Mouse (Mus musculus): ENCODE measurements around the gene Cdc25a. TPM values are rescaled to one million over a fixed set of nuclear protein-coding genes. Genes with fewer than 3 reads are reported as not detected.
A peak's percentile ranks its signal among the peaks of the same experiment; 100 is the strongest.

Cdc25a gene
- polyA plus RNA-seq (2015; fragmentation: Nextera tagmentation; extraction: Ambion mirVana) = 12.4 and 14.7 TPM in 2 replicates

DNA sequence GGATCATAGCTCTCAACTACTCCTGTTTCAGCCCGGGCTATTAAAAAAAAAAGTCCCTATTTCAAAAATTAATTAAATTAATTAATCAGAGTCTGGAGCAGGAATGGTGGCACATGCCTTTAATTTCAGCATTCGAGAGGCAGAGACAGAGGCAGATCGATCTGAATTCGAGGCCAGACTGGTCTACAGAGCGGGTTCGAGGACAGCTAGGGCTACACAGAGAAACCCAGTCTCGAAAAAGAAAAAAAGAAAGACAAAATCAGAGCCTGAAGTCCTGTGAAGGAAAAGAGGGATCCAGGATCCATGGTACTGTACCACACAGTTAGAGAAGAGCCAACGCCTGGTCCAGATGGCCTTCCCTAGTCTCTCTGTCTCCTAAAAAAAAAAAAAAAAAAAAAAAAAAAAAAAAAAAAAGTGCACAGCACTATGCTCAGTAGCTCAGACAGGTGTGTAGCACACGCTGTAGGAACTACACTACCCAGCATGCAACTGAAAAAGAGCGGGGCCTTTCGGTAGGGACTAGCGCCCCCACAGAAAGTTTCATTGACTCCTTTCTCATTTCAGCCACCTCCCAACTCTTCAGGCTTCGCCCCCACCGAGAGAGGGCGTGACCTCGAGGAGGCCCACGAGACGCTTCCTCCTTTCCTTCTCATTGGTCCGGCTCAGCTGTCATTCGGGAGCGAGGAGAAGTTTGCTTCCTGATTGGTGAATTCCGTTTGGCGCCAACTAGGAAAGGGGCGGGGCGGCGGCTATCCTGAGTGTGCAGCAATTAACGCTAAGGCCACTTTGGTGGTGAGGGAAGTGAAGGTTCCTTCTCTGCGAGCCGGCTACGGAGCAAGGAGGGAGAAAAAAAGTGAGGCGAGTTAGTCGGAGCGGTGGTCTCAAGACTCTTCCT lies at the start of gene Cdc25a:
Cdc25a (plus strand) TSS at position 783 of the 895 bp plus-strand sequence.
- Histone ChIP-seq H3K27me3 (replicated peaks) (no peaks in the 10 kb centered on the region), H3K4me3 (peak within 1 kb of the TSS; percentile 94), H3K36me3 (replicated peaks) (no peaks in the 10 kb centered on the region; the same call in 1 of the 2 replicates), H3K9me3 (no peaks in the 10 kb centered on the region), H3K4me1 (peaks cover 18% of the 10 kb centered on the region), H3K9ac (peak within 1 kb of the TSS; percentile 61), H3K27ac (peak within 1 kb of the TSS; percentile 78), H3K4me2 (peak within 1 kb of the TSS; percentile 68)
- 8% methylated on average over 33 of the region's 33 CpGs for WGBS
- peak; percentile 94 for ATAC-seq (replicated peaks)

DNA sequence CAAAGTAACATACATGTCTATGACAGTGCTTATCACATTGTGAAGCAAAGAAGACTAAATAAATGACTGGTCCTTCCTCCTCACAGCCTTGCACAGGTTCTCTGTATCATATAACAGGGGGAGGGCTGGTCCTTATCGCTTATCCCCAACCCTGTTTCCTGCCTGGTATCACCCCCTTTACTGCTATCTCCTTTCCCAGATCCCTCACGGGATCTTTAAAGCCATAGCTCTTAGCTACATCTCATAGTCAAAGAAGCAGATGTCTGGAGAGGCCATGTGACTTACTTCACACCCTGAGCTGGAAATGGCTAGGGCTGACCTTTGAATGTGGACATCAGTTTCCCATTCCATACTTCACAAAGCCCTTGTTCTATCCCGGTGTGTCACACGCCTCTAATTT lies 49.6 kb upstream of the Cdc25a start:
- Histone ChIP-seq H3K4me2 (no peak overlapping the region), H3K9me3 (no peaks in the 10 kb centered on the region), H3K27ac (no peak overlapping the region), H3K36me3 (replicated peaks) (no peaks in the 10 kb centered on the region), H3K27me3 (replicated peaks) (no peaks in the 10 kb centered on the region), H3K9ac (no peak overlapping the region), H3K4me1 (no peaks in the 10 kb centered on the region), H3K4me3 (no peak overlapping the region)
- no peak for ATAC-seq (replicated peaks)
- WGBS = 72% methylated on average over 4 of the region's 4 CpGs

DNA sequence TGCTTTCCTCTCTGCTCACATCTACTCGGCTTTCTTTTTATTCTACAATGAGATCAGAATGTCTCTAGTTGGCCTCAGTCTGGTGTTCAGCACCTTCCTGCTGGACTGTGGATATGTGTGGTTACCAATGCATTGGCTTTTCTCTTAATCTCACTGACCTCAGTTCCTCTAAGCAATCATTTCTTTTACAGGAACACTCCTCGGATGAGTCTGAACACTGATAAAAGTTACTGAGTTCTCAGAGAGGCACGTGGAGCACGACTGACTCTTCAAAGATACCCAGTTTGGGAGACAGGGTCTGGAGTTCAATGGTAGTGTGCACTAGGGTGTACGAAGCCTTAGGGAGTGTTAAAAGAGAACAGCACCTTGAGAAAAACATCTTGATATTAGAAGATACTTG lies 49.2 kb upstream of the Cdc25a start:
- Histone ChIP-seq H3K4me2 (no peak overlapping the region), H3K4me3 (no peak overlapping the region), H3K27me3 (replicated peaks) (no peaks in the 10 kb centered on the region), H3K27ac (no peak overlapping the region), H3K9me3 (no peaks in the 10 kb centered on the region), H3K36me3 (replicated peaks) (no peaks in the 10 kb centered on the region), H3K9ac (no peak overlapping the region), H3K4me1 (no peaks in the 10 kb centered on the region)
- WGBS = 82% methylated on average over 5 of the region's 5 CpGs
- ATAC-seq (replicated peaks) = no peak

DNA sequence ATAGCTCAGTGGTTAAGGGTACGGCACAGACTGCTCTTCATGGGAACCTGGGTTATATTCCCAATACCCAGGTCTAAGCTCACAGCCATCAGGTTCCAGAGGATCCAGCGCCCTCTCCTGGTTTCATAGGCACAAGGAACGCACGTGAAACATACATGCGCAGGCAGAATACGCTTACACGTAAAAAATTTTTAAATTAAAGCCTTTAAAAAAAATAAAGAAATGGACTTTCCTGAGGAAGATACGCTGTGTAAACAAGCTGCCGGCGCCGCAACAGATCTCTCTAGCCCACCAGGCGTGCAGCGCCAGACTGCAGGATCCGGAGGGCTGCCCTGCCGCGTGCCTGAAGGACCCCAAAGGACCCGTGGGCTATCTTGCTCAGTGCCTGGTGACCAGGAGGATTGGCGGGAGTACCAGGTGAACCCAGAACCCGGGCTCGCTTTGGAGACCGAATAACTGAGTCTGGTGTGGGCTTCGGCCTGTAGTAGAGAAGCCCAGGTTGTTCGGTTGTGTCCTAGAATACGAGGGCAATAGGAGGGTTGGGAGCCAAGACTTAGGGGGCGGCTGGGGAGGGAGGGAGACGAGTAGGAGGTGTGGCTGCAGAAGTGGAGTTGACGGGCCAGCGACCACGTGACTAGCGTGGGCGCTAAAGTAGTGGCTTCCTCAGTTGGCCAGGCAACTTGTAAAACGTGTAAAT lies 42.8 kb upstream of the Cdc25a start, which contains the start of gene Nme6:
Nme6 (plus strand) TSS at position 359 of the 697 bp plus-strand sequence.
- Histone ChIP-seq H3K36me3 (replicated peaks) (peaks cover 1% of the 10 kb centered on the region; the same call in 1 of the 2 replicates), H3K4me3 (peak within 1 kb of the TSS; percentile 56), H3K4me1 (peaks cover 14% of the 10 kb centered on the region), H3K4me2 (peak within 1 kb of the TSS; percentile 86), H3K9ac (peak within 1 kb of the TSS; percentile 53), H3K27me3 (replicated peaks) (no peaks in the 10 kb centered on the region), H3K27ac (peak within 1 kb of the TSS; percentile 83), H3K9me3 (no peaks in the 10 kb centered on the region)
- under 1% methylated on average over 32 of the region's 32 CpGs for WGBS
- peak; percentile 98 for ATAC-seq (replicated peaks)

DNA sequence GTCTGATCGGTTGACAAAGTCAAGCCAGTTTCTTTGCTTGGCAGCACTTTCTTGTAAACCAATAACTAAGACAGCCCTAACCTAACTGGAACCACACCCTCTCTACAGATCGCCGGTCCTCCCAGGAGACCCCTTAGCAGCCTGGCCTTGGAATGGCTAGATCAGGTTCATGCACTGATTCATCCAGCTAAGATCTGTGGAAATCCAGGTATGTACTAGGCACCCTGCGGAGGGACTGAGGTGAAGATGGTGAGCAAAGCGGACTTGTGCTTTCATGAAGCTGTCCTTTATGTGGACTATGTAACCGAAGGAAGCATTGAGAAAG lies 42.3 kb upstream of the Cdc25a start:
- H3K27me3 ChIP-seq (replicated peaks) = no peaks in the 10 kb centered on the region
- H3K36me3 ChIP-seq (replicated peaks) = peaks cover 4% of the 10 kb centered on the region; the same call in 1 of the 2 replicates
- peak overlapping the region; percentile 83 for H3K27ac ChIP-seq
- peak overlapping the region; percentile 56 for H3K4me3 ChIP-seq
- 13% methylated on average over 6 of the region's 6 CpGs for WGBS
- peak; percentile 71 for ATAC-seq (replicated peaks)
- peaks cover 14% of the 10 kb centered on the region for H3K4me1 ChIP-seq
- peak overlapping the region; percentile 86 for H3K4me2 ChIP-seq
- no peaks in the 10 kb centered on the region for H3K9me3 ChIP-seq
- H3K9ac ChIP-seq = peak overlapping the region; percentile 53

DNA sequence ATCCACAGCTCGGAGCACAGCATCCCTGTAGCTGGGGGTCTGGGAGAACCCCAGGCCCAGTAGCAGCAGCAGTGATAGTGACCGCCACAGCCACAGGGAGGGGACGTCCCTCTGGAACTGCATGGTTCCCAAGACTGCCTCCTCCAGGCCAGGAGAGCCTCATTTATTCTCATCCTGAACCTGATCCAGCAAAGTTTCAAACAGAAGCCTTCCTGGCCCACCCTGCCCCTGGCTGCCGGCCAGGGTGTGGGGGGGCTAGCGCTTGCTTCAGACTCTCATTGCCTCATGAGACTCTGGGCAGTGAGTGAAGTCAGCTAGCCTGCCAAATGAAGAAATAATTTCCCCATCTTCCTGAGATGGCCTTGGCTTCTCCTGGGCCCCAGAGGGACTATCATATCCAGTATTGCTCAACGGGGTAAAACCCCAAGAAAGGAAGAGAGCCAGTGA lies 26.0 kb upstream of the Cdc25a start, which contains the start of gene Camp:
Camp (minus strand) TSS at position 306 of the 447 bp plus-strand sequence.
- H3K27me3 ChIP-seq (replicated peaks) = no peaks in the 10 kb centered on the region
- no peaks in the 10 kb centered on the region for H3K36me3 ChIP-seq (replicated peaks)
- 76% methylated on average over 6 of the region's 6 CpGs for WGBS
- H3K4me2 ChIP-seq = no peak within 1 kb of the TSS
- no peak within 1 kb of the TSS for H3K27ac ChIP-seq
- no peaks in the 10 kb centered on the region for H3K4me1 ChIP-seq
- H3K9me3 ChIP-seq = no peaks in the 10 kb centered on the region
- H3K4me3 ChIP-seq = no peak within 1 kb of the TSS
- ATAC-seq (replicated peaks) = no peak
- no peak within 1 kb of the TSS for H3K9ac ChIP-seq

DNA sequence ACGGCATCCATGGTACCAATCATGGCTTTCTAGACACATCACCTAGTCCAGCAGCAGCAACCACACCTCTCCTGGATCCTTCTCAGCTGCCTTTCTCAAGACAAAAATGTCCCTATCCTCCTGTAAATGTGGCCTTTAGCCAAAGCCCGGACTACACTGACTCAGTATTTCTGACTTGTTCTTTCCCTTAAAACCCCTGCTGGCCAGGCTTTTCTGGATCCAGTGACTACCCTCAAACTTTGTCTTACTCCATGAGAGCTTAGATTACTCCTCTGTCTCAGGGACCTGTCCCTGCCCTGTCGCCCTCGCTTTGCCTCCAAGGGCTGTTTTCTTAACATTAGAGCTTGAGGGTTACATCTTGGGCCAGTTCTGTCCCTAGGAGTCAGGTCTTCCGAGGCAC lies 25.3 kb upstream of the Cdc25a start:
- Histone ChIP-seq H3K9me3 (no peaks in the 10 kb centered on the region), H3K4me1 (no peaks in the 10 kb centered on the region), H3K4me3 (no peak overlapping the region), H3K27me3 (replicated peaks) (no peaks in the 10 kb centered on the region), H3K36me3 (replicated peaks) (no peaks in the 10 kb centered on the region), H3K9ac (no peak overlapping the region), H3K4me2 (no peak overlapping the region), H3K27ac (no peak overlapping the region)
- no peak for ATAC-seq (replicated peaks)
- WGBS = 92% methylated on average over 5 of the region's 5 CpGs

DNA sequence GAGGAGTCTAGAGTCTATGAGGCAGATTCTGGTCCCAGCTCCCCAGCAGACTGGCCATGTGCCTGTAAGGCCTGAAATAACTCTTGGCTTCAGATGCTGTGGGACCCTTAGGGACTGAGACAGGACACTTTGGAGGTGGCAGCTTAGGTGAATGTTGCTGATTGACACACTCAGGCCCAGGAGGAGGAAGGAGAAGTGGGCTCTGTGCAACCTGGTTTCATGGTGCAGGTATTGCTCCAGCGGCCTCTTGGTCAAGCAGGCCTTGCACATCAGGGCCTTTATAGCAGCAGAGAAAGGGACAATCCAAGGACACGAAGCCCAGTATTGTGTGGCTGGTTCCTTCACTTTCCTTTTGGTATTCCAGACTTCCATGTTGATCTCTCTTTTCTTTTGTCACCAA lies 21.0 kb upstream of the Cdc25a start:
- H3K4me3 ChIP-seq = no peak overlapping the region
- no peaks in the 10 kb centered on the region for H3K36me3 ChIP-seq (replicated peaks)
- no peaks in the 10 kb centered on the region for H3K27me3 ChIP-seq (replicated peaks)
- no peaks in the 10 kb centered on the region for H3K4me1 ChIP-seq
- ATAC-seq (replicated peaks) = no peak
- no peak overlapping the region for H3K27ac ChIP-seq
- no peaks in the 10 kb centered on the region for H3K9me3 ChIP-seq
- no peak overlapping the region for H3K9ac ChIP-seq
- no peak overlapping the region for H3K4me2 ChIP-seq
- WGBS = 77% methylated on average over 2 of the region's 2 CpGs

DNA sequence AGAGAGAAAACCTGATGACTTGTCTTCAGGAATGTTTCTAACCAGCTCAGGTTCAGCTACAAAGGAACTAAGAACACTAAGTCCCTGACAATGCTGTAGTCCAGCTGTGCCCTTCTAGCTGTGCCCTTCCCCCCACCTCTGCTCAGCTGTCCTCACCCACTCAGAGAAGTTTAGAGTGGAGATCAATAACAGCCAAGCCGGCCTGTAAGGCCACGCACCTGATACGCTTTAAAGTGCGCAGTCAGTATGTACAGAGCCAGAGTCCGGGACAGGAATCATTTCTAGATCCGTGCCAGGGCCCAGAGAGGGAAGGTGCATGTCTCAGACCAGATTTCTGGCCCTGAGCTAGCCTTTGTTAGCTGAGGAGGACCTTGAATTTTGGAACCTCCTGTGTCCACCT lies 19.4 kb upstream of the Cdc25a start:
- Histone ChIP-seq H3K27ac (no peak overlapping the region), H3K4me3 (no peak overlapping the region), H3K9me3 (no peaks in the 10 kb centered on the region), H3K4me1 (no peaks in the 10 kb centered on the region), H3K9ac (no peak overlapping the region), H3K36me3 (replicated peaks) (no peaks in the 10 kb centered on the region), H3K4me2 (no peak overlapping the region), H3K27me3 (replicated peaks) (no peaks in the 10 kb centered on the region)
- no peak for ATAC-seq (replicated peaks)
- WGBS = 83% methylated on average over 6 of the region's 6 CpGs

DNA sequence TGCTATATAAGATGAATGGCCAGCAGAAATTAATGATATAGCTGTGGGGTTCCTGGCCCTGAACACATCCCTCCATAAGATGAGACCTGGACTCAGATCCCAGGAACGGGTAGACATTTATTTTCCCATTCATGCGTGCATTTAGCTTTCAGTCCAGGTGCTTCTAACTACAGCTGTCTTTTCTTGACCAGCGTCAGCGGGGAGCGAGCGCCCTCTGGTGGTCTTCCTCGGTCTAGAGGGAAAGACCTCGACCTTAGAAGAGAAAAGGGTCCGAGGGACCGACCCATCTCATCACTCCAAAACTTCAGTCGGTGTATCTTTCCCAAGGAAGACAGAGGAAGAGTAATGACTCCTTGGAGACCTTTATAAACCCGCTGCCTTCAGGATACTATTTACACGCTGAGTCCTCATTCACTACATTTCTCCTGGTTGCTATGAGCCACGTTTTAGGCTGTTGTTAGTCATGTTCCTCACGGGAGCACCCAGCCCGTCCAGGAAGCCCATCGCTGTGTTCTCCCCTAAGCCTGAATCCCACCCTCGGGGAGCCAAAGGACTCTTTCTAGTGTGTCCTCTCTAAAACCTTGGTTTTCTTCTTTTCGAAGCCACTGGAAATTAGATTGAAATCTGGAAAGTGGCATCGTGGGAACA lies 12.9 kb upstream of the Cdc25a start:
- H3K4me3 ChIP-seq = no peak overlapping the region
- H3K4me1 ChIP-seq = peaks cover 2% of the 10 kb centered on the region; the same call in 1 of the 2 replicates
- H3K27me3 ChIP-seq (replicated peaks) = no peaks in the 10 kb centered on the region
- 0 out of 2 replicates have a peak overlapping the region, but pooled peaks have one; percentile 19 for H3K9ac ChIP-seq
- WGBS = 19% methylated on average over 20 of the region's 20 CpGs
- H3K27ac ChIP-seq = no peak overlapping the region
- H3K4me2 ChIP-seq = peak overlapping the region; percentile 40; the same call in 1 of the 2 replicates
- no peaks in the 10 kb centered on the region for H3K36me3 ChIP-seq (replicated peaks)
- ATAC-seq (replicated peaks) = no peak
- H3K9me3 ChIP-seq = no peaks in the 10 kb centered on the region

DNA sequence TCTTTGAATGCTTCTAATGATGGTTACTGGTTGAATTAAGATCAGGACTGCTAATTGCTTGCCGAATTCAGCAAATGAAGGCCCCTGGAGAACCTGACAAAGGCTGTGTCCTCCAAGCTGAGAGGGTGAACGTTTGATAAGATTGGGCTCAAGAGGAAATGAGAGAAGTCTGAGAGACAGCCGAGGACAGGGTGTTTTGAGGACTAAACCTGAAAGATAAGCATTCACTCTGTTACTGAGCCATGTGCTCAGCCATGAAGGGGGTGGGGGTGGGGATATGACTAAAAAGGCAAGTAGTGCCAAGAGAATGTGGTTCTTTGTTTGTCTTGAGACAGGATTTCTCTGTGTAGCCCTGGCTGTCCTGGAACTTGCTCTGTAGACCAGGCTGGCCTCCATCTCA lies 12.3 kb upstream of the Cdc25a start:
- Histone ChIP-seq H3K36me3 (replicated peaks) (no peaks in the 10 kb centered on the region), H3K4me3 (no peak overlapping the region), H3K27ac (no peak overlapping the region), H3K4me1 (peaks cover 2% of the 10 kb centered on the region; the same call in 1 of the 2 replicates), H3K9ac (no peak overlapping the region), H3K27me3 (replicated peaks) (no peaks in the 10 kb centered on the region), H3K4me2 (no peak overlapping the region), H3K9me3 (no peaks in the 10 kb centered on the region)
- no peak for ATAC-seq (replicated peaks)
- WGBS = 57% methylated on average over 3 of the region's 3 CpGs

DNA sequence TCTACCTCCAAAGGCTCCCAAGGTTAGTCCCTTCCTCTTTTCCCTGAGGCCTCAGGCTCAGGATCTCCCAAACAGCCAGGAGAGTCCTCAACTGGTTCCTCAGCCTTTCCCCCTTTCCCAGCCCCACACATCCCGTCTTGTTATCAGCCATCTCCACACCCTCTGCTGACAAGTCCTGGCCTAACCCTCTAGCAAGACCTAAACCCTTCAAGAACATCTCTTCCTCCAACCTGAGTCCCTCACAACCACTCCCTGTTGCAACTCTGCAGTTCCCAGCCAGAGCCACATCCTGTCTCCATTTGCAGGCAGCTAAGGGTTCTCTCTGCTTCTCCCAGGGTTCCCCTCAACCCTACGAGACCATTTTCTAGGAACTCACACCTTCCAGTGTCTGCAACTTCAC lies 9.2 kb upstream of the Cdc25a start:
- no peaks in the 10 kb centered on the region for H3K36me3 ChIP-seq (replicated peaks)
- no peak overlapping the region for H3K4me2 ChIP-seq
- H3K4me3 ChIP-seq = no peak overlapping the region
- H3K4me1 ChIP-seq = peaks cover 2% of the 10 kb centered on the region; the same call in 1 of the 2 replicates
- no peaks in the 10 kb centered on the region for H3K27me3 ChIP-seq (replicated peaks)
- WGBS = 83% methylated on average over 2 of the region's 2 CpGs
- H3K9ac ChIP-seq = no peak overlapping the region
- H3K9me3 ChIP-seq = no peaks in the 10 kb centered on the region
- H3K27ac ChIP-seq = no peak overlapping the region
- ATAC-seq (replicated peaks) = no peak
